Mouse (Mus musculus): Measurements from ENCODE around the gene Poc1b. TPM values are rescaled to one million over a fixed set of nuclear protein-coding genes. Genes with fewer than 3 reads are reported as not detected.
"Not testable (repeated sequence)": the region's sequence is repeated elsewhere in the genome, so short reads cannot be mapped to it uniquely, and the experiment has no call there.

The Poc1b gene
- total RNA-seq, 2 experiments from 2014 or later = 13.4 to 42.6 TPM

GRCm38 (mm10) chr10:99214421-99215299 is 107.8 kb downstream of the Poc1b start:
- ATAC-seq (replicated peaks; ENCODE audit: poor library complexity, severe bottlenecking) = no peak

DNA sequence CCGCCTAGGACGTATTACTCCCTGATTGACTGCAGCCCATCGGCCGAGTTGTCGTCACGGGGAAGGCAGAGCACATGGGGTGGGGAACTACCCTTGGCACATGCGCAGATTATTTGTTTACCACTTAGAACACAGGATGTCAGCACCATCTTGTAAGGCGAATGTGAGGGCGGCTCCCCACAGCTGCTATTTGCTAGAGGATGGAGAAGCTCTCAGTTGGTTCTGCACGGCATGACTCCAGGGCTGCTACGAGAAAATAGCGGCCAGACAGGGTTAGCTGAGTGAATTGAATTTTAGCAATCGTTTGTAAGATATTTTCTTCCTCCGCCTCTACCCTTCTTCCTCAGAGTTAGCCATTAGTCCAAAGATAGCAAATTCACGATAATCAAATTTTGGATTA is 109.7 kb downstream of the Poc1b start:
- not testable (repeated sequence) for ATAC-seq (replicated peaks; ENCODE audit: poor library complexity, severe bottlenecking)

- no peak for ATAC-seq (replicated peaks; ENCODE audit: poor library complexity, severe bottlenecking)
Measured at GRCm38 (mm10) chr10:99221540-99221939, 114.7 kb downstream of the Poc1b start.

- no peak for ATAC-seq (replicated peaks; ENCODE audit: poor library complexity, severe bottlenecking)
Measured at GRCm38 (mm10) chr10:99222726-99223125, 115.9 kb downstream of the Poc1b start.

GRCm38 (mm10) chr10:99224218-99224617 is 117.4 kb downstream of the Poc1b start:
- ATAC-seq (replicated peaks; ENCODE audit: poor library complexity, severe bottlenecking) = no peak

DNA sequence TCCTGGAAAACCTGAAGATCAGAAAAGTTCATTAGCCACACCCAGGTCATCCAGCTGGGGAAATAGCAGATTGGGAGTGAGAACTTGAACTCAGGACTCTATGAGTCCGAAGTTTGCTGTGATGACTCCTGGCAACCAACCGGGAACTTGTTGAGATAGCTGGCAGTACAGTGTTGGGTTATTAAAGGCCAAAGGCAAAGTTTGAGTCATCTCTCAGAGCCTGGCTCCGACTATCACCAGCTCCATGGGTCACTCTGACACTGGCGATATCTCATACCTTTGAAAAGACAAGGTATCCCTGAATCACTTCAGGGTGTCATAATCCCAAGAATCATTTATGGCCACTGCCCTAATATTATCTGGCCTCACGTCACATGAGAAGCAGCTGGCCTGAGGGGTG is 119.9 kb downstream of the Poc1b start:
- no peak for ATAC-seq (replicated peaks; ENCODE audit: poor library complexity, severe bottlenecking)

DNA sequence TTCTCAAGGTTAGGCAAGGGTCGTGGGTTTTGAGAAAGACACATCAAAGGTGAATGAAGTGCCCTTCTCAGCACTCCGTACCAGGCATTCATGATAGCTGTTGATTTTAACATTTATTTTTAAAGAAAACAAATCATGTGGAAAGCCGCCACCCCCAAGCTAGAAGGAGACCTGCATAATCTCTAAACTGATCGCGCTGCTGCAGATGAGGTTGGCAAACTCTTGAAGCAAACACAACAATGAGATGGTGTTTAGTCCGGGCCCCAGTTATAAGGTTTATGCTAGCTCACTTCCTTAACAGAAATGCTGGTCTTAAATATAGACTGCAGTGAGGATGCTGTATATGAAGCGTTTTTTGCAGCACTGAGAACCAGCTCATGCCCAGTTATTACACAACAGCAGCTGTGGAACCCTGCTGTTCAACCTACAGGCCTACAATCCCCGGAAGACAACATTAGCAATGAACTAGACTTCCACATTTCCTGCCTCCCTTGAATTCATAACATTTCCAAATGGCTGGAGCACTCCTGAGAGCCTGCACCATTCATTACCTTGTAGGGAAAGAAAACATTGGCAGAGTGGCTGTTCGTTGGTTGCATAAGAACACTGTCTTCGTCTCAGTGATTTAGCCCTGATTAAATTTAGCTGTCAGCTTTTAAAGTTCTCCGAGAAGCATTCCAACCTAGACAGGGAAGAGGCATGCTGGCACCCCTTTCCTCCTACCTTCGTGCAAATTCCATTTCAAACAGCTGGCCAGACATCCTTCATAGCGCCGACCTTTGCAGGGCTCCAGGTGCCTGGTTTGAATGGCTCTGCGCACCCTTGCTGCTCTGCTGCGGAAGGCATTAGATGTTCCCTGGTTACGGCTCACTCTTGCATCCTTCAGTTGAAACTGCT is 121.4 kb downstream of the Poc1b start:
- peak; percentile 67 for ATAC-seq (replicated peaks; ENCODE audit: poor library complexity, severe bottlenecking)

- ATAC-seq (replicated peaks; ENCODE audit: poor library complexity, severe bottlenecking) = peak; percentile 45
Measured at GRCm38 (mm10) chr10:99229031-99229684, 122.3 kb downstream of the Poc1b start.

- peak; percentile 66 for ATAC-seq (replicated peaks; ENCODE audit: poor library complexity, severe bottlenecking)
Measured at GRCm38 (mm10) chr10:99232518-99233227, 125.8 kb downstream of the Poc1b start.

- ATAC-seq (replicated peaks; ENCODE audit: poor library complexity, severe bottlenecking) = no peak
Measured at GRCm38 (mm10) chr10:99234336-99234735, 127.5 kb downstream of the Poc1b start.

- ATAC-seq (replicated peaks; ENCODE audit: poor library complexity, severe bottlenecking) = no peak
Measured at GRCm38 (mm10) chr10:99235081-99235480, 128.2 kb downstream of the Poc1b start.

DNA sequence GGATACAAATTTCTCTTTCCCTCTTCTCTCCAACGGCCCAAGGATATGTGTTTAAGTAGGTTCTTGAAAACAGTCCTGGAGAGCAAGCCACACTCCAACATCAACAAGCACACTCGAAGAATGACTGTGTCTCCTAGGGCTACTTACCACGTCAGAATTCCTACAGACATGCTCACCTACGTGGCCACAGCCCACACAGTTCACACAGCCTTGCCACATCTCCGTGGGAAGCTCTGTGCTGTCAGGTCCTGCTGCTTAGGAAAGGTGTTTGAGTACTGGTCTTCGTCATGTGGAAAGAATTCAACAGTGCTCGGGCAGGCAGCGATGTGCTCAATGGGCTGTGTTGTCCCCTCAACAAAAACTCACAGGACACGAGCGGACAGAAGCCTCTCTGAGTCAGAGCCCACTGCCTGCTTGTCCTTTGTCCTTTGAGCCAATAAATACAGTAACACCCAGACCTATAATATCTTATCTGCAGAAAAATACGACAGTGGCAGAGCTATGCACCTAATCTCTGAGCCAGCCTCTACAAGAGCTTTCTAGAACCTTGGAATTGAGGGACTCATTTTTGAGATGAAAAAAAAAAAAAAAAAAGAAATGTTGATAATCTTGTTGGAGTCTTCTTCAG is 130.5 kb downstream of the Poc1b start:
- no peak for ATAC-seq (replicated peaks; ENCODE audit: poor library complexity, severe bottlenecking)

GRCm38 (mm10) chr10:99238537-99238936 is 131.7 kb downstream of the Poc1b start:
- no peak for ATAC-seq (replicated peaks; ENCODE audit: poor library complexity, severe bottlenecking)

GRCm38 (mm10) chr10:99241284-99241828 is 134.5 kb downstream of the Poc1b start:
- no peak; the same call in 1 of the 2 replicates for ATAC-seq (replicated peaks; ENCODE audit: poor library complexity, severe bottlenecking)

DNA sequence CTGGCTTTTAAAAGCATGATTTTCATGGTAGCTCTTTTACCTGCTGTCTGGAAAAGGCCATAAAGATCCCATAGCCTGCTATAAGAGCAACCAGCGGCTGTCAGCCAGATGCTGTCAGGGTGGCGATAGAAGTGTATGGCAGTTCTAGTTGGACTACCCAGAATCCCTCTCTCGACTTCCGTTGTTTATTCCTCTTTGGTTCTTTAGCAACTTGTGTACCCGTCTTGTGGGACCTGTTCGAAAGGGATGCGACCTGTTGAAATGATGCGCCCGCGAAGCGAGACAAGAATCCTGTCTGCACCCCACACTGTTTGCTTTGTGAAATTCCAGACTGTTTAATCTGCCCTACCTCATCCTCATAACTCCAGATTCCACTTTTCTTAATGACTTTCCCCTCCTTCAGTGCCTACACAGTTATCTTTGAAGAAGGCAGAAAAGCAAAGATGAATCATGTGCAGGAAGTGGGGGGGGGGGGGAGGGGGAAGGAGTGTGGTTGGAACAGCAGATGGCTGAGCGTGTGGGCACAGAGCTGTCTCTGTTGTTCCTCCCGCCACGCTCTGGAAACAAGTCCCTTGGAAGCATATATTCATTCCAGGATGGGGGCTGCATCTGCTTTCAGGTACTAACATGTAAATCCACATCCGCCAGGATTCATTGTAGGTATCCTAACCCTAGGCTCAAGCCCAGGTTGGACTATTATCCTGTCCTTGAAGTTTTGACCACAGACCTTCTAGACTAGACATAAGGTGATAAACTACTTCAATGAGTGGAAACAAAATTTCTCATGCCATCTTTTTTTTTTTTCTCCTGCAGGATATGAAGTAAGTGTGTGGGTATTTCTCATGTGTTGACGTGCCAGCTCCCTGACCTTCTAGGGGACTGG is 135.2 kb downstream of the Poc1b start:
- peak; percentile 75 for ATAC-seq (replicated peaks; ENCODE audit: poor library complexity, severe bottlenecking)

DNA sequence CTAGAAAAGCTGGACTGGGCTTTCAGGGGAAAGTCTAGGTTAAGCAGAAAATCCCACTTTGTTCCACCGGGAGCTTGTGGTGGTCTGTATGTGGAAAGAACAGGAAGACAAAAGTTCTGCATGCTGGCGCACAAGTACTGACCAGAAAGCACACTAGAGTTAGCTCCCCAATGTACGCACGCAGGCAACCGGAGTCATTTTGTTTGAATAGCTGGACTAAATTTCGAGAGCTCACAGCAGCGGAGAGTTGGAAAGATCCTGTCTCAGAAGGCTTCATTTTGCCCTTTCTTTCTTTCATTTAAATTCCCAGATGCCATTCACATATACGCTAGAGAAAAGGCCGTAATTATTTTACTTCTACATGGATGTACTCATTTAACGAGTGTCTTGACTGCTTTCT is 135.9 kb downstream of the Poc1b start:
- ATAC-seq (replicated peaks; ENCODE audit: poor library complexity, severe bottlenecking) = no peak

DNA sequence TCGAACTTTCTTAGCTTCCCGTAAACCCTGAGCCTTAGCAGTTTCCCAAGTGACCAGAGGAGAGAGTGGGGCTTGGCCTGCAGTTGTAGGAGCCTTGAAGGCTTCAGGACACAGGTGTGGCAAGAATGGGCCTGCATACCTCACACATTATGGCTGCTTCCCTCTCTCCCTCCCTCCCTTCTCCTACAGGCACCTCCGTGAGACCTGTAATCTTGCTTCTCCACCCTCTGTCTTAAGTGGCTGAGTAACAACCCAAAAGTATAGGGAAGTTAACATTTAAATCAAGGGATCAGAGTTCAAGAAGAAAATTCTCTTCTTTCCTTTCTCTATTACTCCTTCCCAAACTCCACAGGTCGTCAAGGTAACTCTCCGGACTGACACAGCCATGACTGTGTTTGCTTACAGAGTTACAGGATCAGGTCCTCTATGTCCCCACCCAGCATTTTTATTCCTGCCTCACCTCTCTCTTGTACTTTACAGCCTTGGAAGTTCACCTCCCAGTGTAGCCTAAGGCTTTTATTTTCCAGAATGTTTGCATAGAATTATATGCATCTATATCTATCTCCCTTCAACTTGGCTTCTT is 137.2 kb downstream of the Poc1b start:
- no peak for ATAC-seq (replicated peaks; ENCODE audit: poor library complexity, severe bottlenecking)
